Mouse (Mus musculus) limb, embryonic 15.5 days (tissue): ENCODE data around the gene Arhgap20. TPM values are rescaled to one million over a fixed set of nuclear protein-coding genes. Genes with fewer than 3 reads are reported as not detected.

Experiments used
- ATAC-seq: fragments of 200-750 bp; cut with Nextera tagmentation; 2 replicates; pipeline ENCODE4 v1.8.0; 2017; ENCODE audit warnings: low read depth, moderate TSS enrichment; ENCODE audit not compliant: insufficient number of reproducible peaks, low FRiP score, low TSS enrichment
- H3K27ac ChIP-seq: fragments of 300-500 bp; sonication (generic); 2 replicates; pipeline ENCODE4 v1.5.1; 2015; ENCODE audit warnings: moderate library complexity, mild to moderate bottlenecking, inconsistent platforms
- H3K27me3 ChIP-seq: fragments of 300-500 bp; sonication (generic); 2 replicates; pipeline ENCODE4 v1.6.1; 2015; ENCODE audit warnings: inconsistent platforms
- H3K36me3 ChIP-seq: fragments of 300-500 bp; sonication (generic); 2 replicates; pipeline ENCODE4 v1.6.1; 2015; ENCODE audit warnings: inconsistent platforms
- H3K4me1 ChIP-seq: fragments of 300-500 bp; sonication (generic); 2 replicates; pipeline ENCODE4 v1.6.1; 2015; ENCODE audit warnings: inconsistent platforms
- H3K4me2 ChIP-seq: fragments of 300-500 bp; sonication (generic); 2 replicates; pipeline ENCODE4 v1.6.1; 2015; ENCODE audit warnings: mild to moderate bottlenecking, inconsistent platforms
- H3K4me3 ChIP-seq: fragments of 300-500 bp; sonication (generic); 2 replicates; pipeline ENCODE4 v1.5.1; 2015; ENCODE audit warnings: mild to moderate bottlenecking, inconsistent platforms
- H3K9ac ChIP-seq: fragments of 300-500 bp; sonication (generic); 2 replicates; pipeline ENCODE4 v1.6.1; 2015; ENCODE audit warnings: inconsistent platforms
- H3K9me3 ChIP-seq: fragments of 300-500 bp; sonication (generic); 2 replicates; pipeline ENCODE4 v1.6.1; 2016; ENCODE audit warnings: inconsistent platforms
- WGBS: fragments of 180-500 bp; shearing (Covaris S2); methylation state at CpG from one replicate; pipeline ENCODE4 v1.1.7; 2015; 5-methylcytosine and 5-hydroxymethylcytosine counted together
- polyA plus RNA-seq: library from polyadenylated mRNA; unstranded; fragments of >200 nt; fragmentation: Nextera tagmentation; extraction: Ambion mirVana; gene quantifications from 2 replicates; pipeline ENCODE4 v1.2.1, GENCODE M21; 2015

Gene Arhgap20
- 9.3 and 9.5 TPM in 2 replicates for polyA plus RNA-seq

GRCm38 (mm10) chr9:51764921-51765416, at the start of gene Arhgap20:
Gene Arhgap20, plus strand, starts transcription at chr9:51765337.
- WGBS, result under 1% methylated on average over 64 of the region's 77 CpGs
- H3K27ac ChIP-seq, result peak within 1 kb of the TSS; percentile 87

GRCm38 (mm10) chr9:51718793-51719192, 46.3 kb upstream of the Arhgap20 start:
- Histone ChIP-seq H3K4me3 (no peak overlapping the region), H3K4me1 (0 out of 2 replicates have a peak, but pooled peaks cover 2% of the 10 kb centered on the region)

More at GRCm38 (mm10) chr9:51764921-51765416, at the start of gene Arhgap20:
- peaks cover 23% of the 10 kb centered on the region for H3K4me1 ChIP-seq
- peak within 1 kb of the TSS; percentile 77 for H3K4me3 ChIP-seq
- H3K4me2 ChIP-seq, result peak within 1 kb of the TSS; percentile 90
- no peaks in the 10 kb centered on the region for H3K36me3 ChIP-seq
- peaks cover 30% of the 10 kb centered on the region for H3K27me3 ChIP-seq
- ATAC-seq, result peak; percentile 90
- peak within 1 kb of the TSS; percentile 62 for H3K9ac ChIP-seq
- no peaks in the 10 kb centered on the region for H3K9me3 ChIP-seq

GRCm38 (mm10) chr9:51727960-51728359, 37.2 kb upstream of the Arhgap20 start:
- no peaks in the 10 kb centered on the region for H3K27me3 ChIP-seq
- H3K9me3 ChIP-seq, result no peaks in the 10 kb centered on the region
- H3K9ac ChIP-seq, result no peak overlapping the region
- no peaks in the 10 kb centered on the region for H3K36me3 ChIP-seq
- no peak for ATAC-seq
- H3K4me3 ChIP-seq, result no peak overlapping the region
- H3K27ac ChIP-seq, result no peak overlapping the region
- WGBS, result 32% methylated on average over 6 of the region's 6 CpGs
- H3K4me2 ChIP-seq, result no peak overlapping the region
- H3K4me1 ChIP-seq, result 0 out of 2 replicates have a peak, but pooled peaks cover 3% of the 10 kb centered on the region

More at GRCm38 (mm10) chr9:51718793-51719192, 46.3 kb upstream of the Arhgap20 start:
- WGBS, result 93% methylated on average over 3 of the region's 3 CpGs
- Histone ChIP-seq H3K9ac (no peak overlapping the region), H3K27ac (no peak overlapping the region), H3K9me3 (no peaks in the 10 kb centered on the region), H3K4me2 (no peak overlapping the region), H3K36me3 (no peaks in the 10 kb centered on the region), H3K27me3 (no peaks in the 10 kb centered on the region)
- ATAC-seq, result no peak

- no peak overlapping the region; the same call in 1 of the 2 replicates for H3K27ac ChIP-seq
- ATAC-seq, result no peak
- 36% methylated on average over 9 of the region's 9 CpGs for WGBS
Measured at GRCm38 (mm10) chr9:51735180-51736034, 29.7 kb upstream of the Arhgap20 start.

GRCm38 (mm10) chr9:51736750-51737368, 28.3 kb upstream of the Arhgap20 start:
- no peak overlapping the region for H3K27ac ChIP-seq
- no peaks in the 10 kb centered on the region for H3K36me3 ChIP-seq
- H3K4me2 ChIP-seq, result no peak overlapping the region
- no peak overlapping the region for H3K9ac ChIP-seq
- H3K9me3 ChIP-seq, result no peaks in the 10 kb centered on the region
- H3K27me3 ChIP-seq, result no peaks in the 10 kb centered on the region
- peaks cover 16% of the 10 kb centered on the region; the same call in 1 of the 2 replicates for H3K4me1 ChIP-seq
- 53% methylated on average over 5 of the region's 5 CpGs for WGBS
- H3K4me3 ChIP-seq, result no peak overlapping the region
- no peak for ATAC-seq

More at GRCm38 (mm10) chr9:51735180-51736034, 29.7 kb upstream of the Arhgap20 start:
- Histone ChIP-seq H3K9me3 (no peaks in the 10 kb centered on the region), H3K27me3 (no peaks in the 10 kb centered on the region), H3K4me1 (peaks cover 16% of the 10 kb centered on the region; the same call in 1 of the 2 replicates), H3K36me3 (no peaks in the 10 kb centered on the region), H3K4me3 (no peak overlapping the region), H3K4me2 (no peak overlapping the region), H3K9ac (no peak overlapping the region)

- WGBS, result 87% methylated on average over 9 of the region's 9 CpGs
- Histone ChIP-seq H3K36me3 (no peaks in the 10 kb centered on the region), H3K4me3 (no peak overlapping the region), H3K4me2 (no peak overlapping the region), H3K27ac (no peak overlapping the region), H3K9ac (no peak overlapping the region), H3K27me3 (no peaks in the 10 kb centered on the region), H3K9me3 (no peaks in the 10 kb centered on the region), H3K4me1 (peaks cover 16% of the 10 kb centered on the region; the same call in 1 of the 2 replicates)
- ATAC-seq, result no peak
Measured at GRCm38 (mm10) chr9:51738349-51738748, 26.8 kb upstream of the Arhgap20 start.

GRCm38 (mm10) chr9:51739826-51740225, 25.3 kb upstream of the Arhgap20 start:
- ATAC-seq, result no peak

GRCm38 (mm10) chr9:51750144-51750543, 15.0 kb upstream of the Arhgap20 start:
- ATAC-seq, result no peak
- no peak overlapping the region for H3K9ac ChIP-seq
- no peaks in the 10 kb centered on the region for H3K4me1 ChIP-seq
- no peaks in the 10 kb centered on the region for H3K9me3 ChIP-seq
- no peaks in the 10 kb centered on the region for H3K27me3 ChIP-seq
- WGBS, result 56% methylated on average over 4 of the region's 4 CpGs
- H3K4me2 ChIP-seq, result no peak overlapping the region
- no peaks in the 10 kb centered on the region for H3K36me3 ChIP-seq
- H3K4me3 ChIP-seq, result no peak overlapping the region
- H3K27ac ChIP-seq, result no peak overlapping the region

More at GRCm38 (mm10) chr9:51739826-51740225, 25.3 kb upstream of the Arhgap20 start:
- Histone ChIP-seq H3K9ac (no peak overlapping the region), H3K4me2 (no peak overlapping the region), H3K4me3 (no peak overlapping the region), H3K36me3 (no peaks in the 10 kb centered on the region), H3K4me1 (peaks cover 16% of the 10 kb centered on the region; the same call in 1 of the 2 replicates), H3K27ac (no peak overlapping the region), H3K27me3 (no peaks in the 10 kb centered on the region), H3K9me3 (no peaks in the 10 kb centered on the region)
- WGBS, result 78% methylated on average over 4 of the region's 4 CpGs

GRCm38 (mm10) chr9:51761003-51761402, 4.1 kb upstream of the Arhgap20 start:
- no peaks in the 10 kb centered on the region for H3K36me3 ChIP-seq
- peaks cover 11% of the 10 kb centered on the region for H3K4me1 ChIP-seq
- H3K4me2 ChIP-seq, result no peak overlapping the region
- H3K9me3 ChIP-seq, result no peaks in the 10 kb centered on the region
- ATAC-seq, result no peak
- H3K9ac ChIP-seq, result no peak overlapping the region
- H3K4me3 ChIP-seq, result no peak overlapping the region
- peaks cover 15% of the 10 kb centered on the region for H3K27me3 ChIP-seq
- 67% methylated on average over 2 of the region's 2 CpGs for WGBS
- H3K27ac ChIP-seq, result no peak overlapping the region

- Histone ChIP-seq H3K9me3 (no peaks in the 10 kb centered on the region), H3K36me3 (no peaks in the 10 kb centered on the region), H3K9ac (peak overlapping the region; percentile 62), H3K4me3 (peak overlapping the region; percentile 77), H3K27ac (peak overlapping the region; percentile 87), H3K4me2 (peak overlapping the region; percentile 90), H3K4me1 (peaks cover 23% of the 10 kb centered on the region), H3K27me3 (peaks cover 30% of the 10 kb centered on the region)
- ATAC-seq, result no peak
- WGBS, result 6% methylated on average over 12 of the region's 12 CpGs
Measured at GRCm38 (mm10) chr9:51764041-51764875, 879 bp upstream of the Arhgap20 start.
